28 mouse cellular contexts compared by ENCODE assay signal in genomic region chr17:27578487-27578886, GRCm38 (mm10). TPM values are rescaled to one million over a fixed set of nuclear protein-coding genes. Genes with fewer than 3 reads are reported as not detected.
DNase-seq lines count a peak whose midpoint lies in the region; ATAC-seq and TF ChIP-seq lines count a peak whose summit lies in the region.
"Had no signal": no experiment of that assay in that cellular context is flagged by ENCODE, and none has a peak within 500 bp of the region (broad histone marks: within the 10 kb centered on the region; RNA-seq: fewer than 3 reads in every experiment).

No protein-coding gene starts in this region.

- H3K4me3 ChIP-seq in forebrain, postnatal 0 days (ENCODE audit: low read depth, low read length): no peak overlapping the region
- no peak overlapping the region for H3K4me3 ChIP-seq in forebrain, embryonic 10.5 days
- H3K4me3 ChIP-seq in hindbrain, postnatal 0 days (ENCODE audit: low read length): no peak overlapping the region
- H3K4me3 ChIP-seq in hindbrain, embryonic 13.5 days: no peak overlapping the region
- H3K4me3 ChIP-seq in liver, adult 2 months (ENCODE audit: insufficient read depth, low read depth, low read length): no peak overlapping the region
- H3K4me3 ChIP-seq in liver, postnatal 0 days (ENCODE audit: low read depth, low read length): no peak overlapping the region
- H3K4me3 ChIP-seq: lung, embryonic 15.5 days; megakaryocyte, embryonic 14.5 days had no signal

- ATAC-seq in forebrain, postnatal 0 days: peak; percentile 42; the same call in 1 of the 2 replicates
- ATAC-seq in hindbrain, postnatal 0 days: peak; percentile 57; the same call in 1 of the 2 replicates
- no peak for ATAC-seq in hindbrain, embryonic 13.5 days (ENCODE audit: low FRiP score)
- no peak for ATAC-seq in liver, postnatal 0 days
- ATAC-seq: intestine, postnatal 0 days had no signal

- no peaks in the 10 kb centered on the region for H3K27me3 ChIP-seq in forebrain, postnatal 0 days (ENCODE audit: insufficient read depth, low read length)
- H3K27me3 ChIP-seq in forebrain, embryonic 10.5 days (ENCODE audit: poor library complexity, severe bottlenecking): no peaks in the 10 kb centered on the region
- H3K27me3 ChIP-seq in hindbrain, postnatal 0 days (ENCODE audit: insufficient read depth, low read length): no peaks in the 10 kb centered on the region
- H3K27me3 ChIP-seq in hindbrain, embryonic 13.5 days: no peaks in the 10 kb centered on the region
- H3K27me3 ChIP-seq in liver, adult 2 months (ENCODE audit: control insufficient read depth, insufficient read depth, low read length): no peaks in the 10 kb centered on the region
- H3K27me3 ChIP-seq in liver, postnatal 0 days (ENCODE audit: insufficient read depth, low read length): no peaks in the 10 kb centered on the region
- H3K27me3 ChIP-seq: lung, embryonic 15.5 days; megakaryocyte, embryonic 14.5 days had no signal

- H3K27ac ChIP-seq in forebrain, postnatal 0 days (ENCODE audit: low read depth, low read length): peak overlapping the region; percentile 6
- H3K27ac ChIP-seq in forebrain, embryonic 10.5 days: no peak overlapping the region
- H3K27ac ChIP-seq in hindbrain, postnatal 0 days: peak overlapping the region; percentile 69
- no peak overlapping the region for H3K27ac ChIP-seq in hindbrain, embryonic 13.5 days
- no peak overlapping the region for H3K27ac ChIP-seq in liver, adult 2 months (replicated peaks; ENCODE audit: insufficient read depth, low read depth, low read length)
- no peak overlapping the region for H3K27ac ChIP-seq in liver, postnatal 0 days (ENCODE audit: low read depth)
- H3K27ac ChIP-seq: kidney, postnatal 0 days; liver, embryonic 14.5 days; lung, embryonic 15.5 days had no signal

- no peak for DNase-seq in forebrain, postnatal 0 days
- no peak for DNase-seq in forebrain, embryonic 10.5 days (ENCODE audit: extremely low spot score, low spot score)
- peak; percentile 71 for DNase-seq in hindbrain, postnatal 0 days (ENCODE audit: low spot score)
- peak; percentile 81 for DNase-seq in liver, adult 2 months (ENCODE audit: extremely low read depth, low read depth, low spot score)
- DNase-seq in liver, postnatal 0 days: no peak
- no peak for DNase-seq in thymus, postnatal 36 days
- DNase-seq: adrenal gland, adult 2 months; cerebellum, adult 11-12 months; lung, postnatal 36 days; retina, postnatal 1 day; right cerebral cortex, postnatal 25 days; spleen, adult 18-20 months had no signal

- no peak overlapping the region for H3K9ac ChIP-seq in forebrain, postnatal 0 days
- no peak overlapping the region for H3K9ac ChIP-seq in hindbrain, postnatal 0 days (replicated peaks; ENCODE audit: low read length)
- no peak overlapping the region for H3K9ac ChIP-seq in hindbrain, embryonic 13.5 days
- no peak overlapping the region for H3K9ac ChIP-seq in liver, adult 2 months (ENCODE audit: low read depth, low read length)
- H3K9ac ChIP-seq in liver, postnatal 0 days (replicated peaks): no peak overlapping the region
- H3K9ac ChIP-seq: liver, embryonic 14.5 days; lung, embryonic 15.5 days had no signal

- no peak for TF ChIP-seq POLR2A in liver, adult 2 months (IDR thresholded peaks at IDR 0.05; ENCODE audit: extremely low read depth, insufficient read depth, low read length)

- TF ChIP-seq CTCF in forebrain, postnatal 0 days (IDR thresholded peaks at IDR 0.05; ENCODE audit: low read depth): no peak
- TF ChIP-seq CTCF in hindbrain, postnatal 0 days (IDR thresholded peaks at IDR 0.05; ENCODE audit: low read depth): no peak
- TF ChIP-seq CTCF in liver, adult 2 months (IDR thresholded peaks at IDR 0.05; ENCODE audit: low read depth, low read length): no peak
- no peak for TF ChIP-seq CTCF in liver, postnatal 0 days (IDR thresholded peaks at IDR 0.05; ENCODE audit: low read depth)

- H3K79me2 ChIP-seq in liver, adult 2 months (ENCODE audit: control insufficient read depth, insufficient read depth, low read length): no peaks in the 10 kb centered on the region

- 69% methylated on average over 10 of the region's 10 CpGs for WGBS in forebrain, postnatal 0 days
- WGBS in forebrain, embryonic 10.5 days: 94% methylated on average over 10 of the region's 10 CpGs
- WGBS in hindbrain, postnatal 0 days: 63% methylated on average over 10 of the region's 10 CpGs
- WGBS in hindbrain, embryonic 13.5 days: 93% methylated on average over 10 of the region's 10 CpGs
- 78% methylated on average over 10 of the region's 10 CpGs for WGBS in liver, adult 2 months
- WGBS in liver, postnatal 0 days (ENCODE audit: insufficient replicate concordance): 81% methylated on average over 10 of the region's 10 CpGs

- no peaks in the 10 kb centered on the region for H3K4me1 ChIP-seq in forebrain, postnatal 0 days (ENCODE audit: insufficient read depth)
- H3K4me1 ChIP-seq in forebrain, embryonic 10.5 days: no peaks in the 10 kb centered on the region
- H3K4me1 ChIP-seq in hindbrain, postnatal 0 days (ENCODE audit: insufficient read depth, low read length): peaks cover 9% of the 10 kb centered on the region
- H3K4me1 ChIP-seq in hindbrain, embryonic 13.5 days (replicated peaks): no peaks in the 10 kb centered on the region
- H3K4me1 ChIP-seq in liver, adult 2 months (ENCODE audit: control insufficient read depth, insufficient read depth, low read length): no peaks in the 10 kb centered on the region
- no peaks in the 10 kb centered on the region for H3K4me1 ChIP-seq in liver, postnatal 0 days (ENCODE audit: insufficient read depth)

- H3K4me2 ChIP-seq in forebrain, postnatal 0 days (ENCODE audit: low read depth): no peak overlapping the region
- no peak overlapping the region for H3K4me2 ChIP-seq in hindbrain, postnatal 0 days (ENCODE audit: low read depth, low read length)
- H3K4me2 ChIP-seq in hindbrain, embryonic 13.5 days: no peak overlapping the region
- H3K4me2 ChIP-seq in liver, postnatal 0 days (ENCODE audit: low read depth, low read length): no peak overlapping the region
- H3K4me2 ChIP-seq: lung, embryonic 15.5 days had no signal

- no peak for TF ChIP-seq EP300 in liver, postnatal 0 days (IDR thresholded peaks at IDR 0.05; ENCODE audit: low read depth)

- peaks cover 51% of the 10 kb centered on the region for H3K36me3 ChIP-seq in forebrain, postnatal 0 days (ENCODE audit: insufficient read depth)
- peaks cover 97% of the 10 kb centered on the region for H3K36me3 ChIP-seq in forebrain, embryonic 10.5 days (replicated peaks)
- H3K36me3 ChIP-seq in hindbrain, postnatal 0 days (ENCODE audit: insufficient read depth, low read length): peaks cover 28% of the 10 kb centered on the region; the same call in 1 of the 2 replicates
- H3K36me3 ChIP-seq in hindbrain, embryonic 13.5 days: peaks cover 89% of the 10 kb centered on the region
- peaks cover 9% of the 10 kb centered on the region; the same call in 1 of the 2 replicates for H3K36me3 ChIP-seq in liver, adult 2 months (ENCODE audit: control insufficient read depth, insufficient read depth, low read length)
- peaks cover 26% of the 10 kb centered on the region for H3K36me3 ChIP-seq in liver, postnatal 0 days (replicated peaks; ENCODE audit: insufficient read depth, low read length)

- H3K9me3 ChIP-seq in forebrain, postnatal 0 days (ENCODE audit: low read length): no peaks in the 10 kb centered on the region
- no peaks in the 10 kb centered on the region for H3K9me3 ChIP-seq in forebrain, embryonic 10.5 days
- H3K9me3 ChIP-seq in hindbrain, postnatal 0 days (ENCODE audit: low read length): no peaks in the 10 kb centered on the region
- no peaks in the 10 kb centered on the region for H3K9me3 ChIP-seq in hindbrain, embryonic 13.5 days
- no peaks in the 10 kb centered on the region for H3K9me3 ChIP-seq in liver, postnatal 0 days (ENCODE audit: low read length)
- H3K9me3 ChIP-seq: lung, embryonic 15.5 days; megakaryocyte, embryonic 14.5 days had no signal

RNA-seq across cellular contexts. Expression of gene AI413582, which starts 12.9 kb away (rescaled TPM):
- 35.0 and 70.3 TPM in 2 replicates for total RNA-seq in forebrain, postnatal 0 days (2014; rRNA removed)
- polyA plus RNA-seq in forebrain, postnatal 0 days (2015; fragmentation: Nextera tagmentation; extraction: Ambion mirVana): 85.2 and 92.8 TPM in 2 replicates
- 12.5 and 12.7 TPM in 2 replicates for polyA plus RNA-seq in forebrain, embryonic 10.5 days (2016; fragmentation: Nextera tagmentation; extraction: Ambion mirVana)
- total RNA-seq in hindbrain, postnatal 0 days (2014; rRNA removed): 50.2 and 59.6 TPM in 2 replicates
- polyA plus RNA-seq in hindbrain, postnatal 0 days (2015; fragmentation: Nextera tagmentation; extraction: Ambion mirVana): 92.7 and 95.3 TPM in 2 replicates
- 43.5 and 44.8 TPM in 2 replicates for polyA plus RNA-seq in hindbrain, embryonic 13.5 days (2015; fragmentation: Nextera tagmentation; extraction: Ambion mirVana)
- total RNA-seq in liver, adult 2 months (2014; rRNA removed): 4.5 and 4.9 TPM in 2 replicates
- polyA plus RNA-seq in liver, adult 2 months (2012; rRNA removed): 11.3 and 12.9 TPM in 2 replicates
- 15.0 and 16.7 TPM in 2 replicates for polyA plus RNA-seq in liver, postnatal 0 days (2015; fragmentation: Nextera tagmentation; extraction: Ambion mirVana)

RNA-seq across cellular contexts. Expression of gene Hmga1, which starts 22.2 kb away (rescaled TPM):
- total RNA-seq in forebrain, postnatal 0 days (2014; rRNA removed): 84.7 and 99.1 TPM in 2 replicates
- polyA plus RNA-seq in forebrain, postnatal 0 days (2015; fragmentation: Nextera tagmentation; extraction: Ambion mirVana): 122 and 123 TPM in 2 replicates
- 821 and 911 TPM in 2 replicates for polyA plus RNA-seq in forebrain, embryonic 10.5 days (2016; fragmentation: Nextera tagmentation; extraction: Ambion mirVana)
- total RNA-seq in hindbrain, postnatal 0 days (2014; rRNA removed): 142 and 170 TPM in 2 replicates
- 130 and 145 TPM in 2 replicates for polyA plus RNA-seq in hindbrain, postnatal 0 days (2015; fragmentation: Nextera tagmentation; extraction: Ambion mirVana)
- 113 and 126 TPM in 2 replicates for polyA plus RNA-seq in hindbrain, embryonic 13.5 days (2015; fragmentation: Nextera tagmentation; extraction: Ambion mirVana)
- 5.7 and 8.1 TPM in 2 replicates for total RNA-seq in liver, adult 2 months (2014; rRNA removed)
- 16.5 and 21.4 TPM in 2 replicates for polyA plus RNA-seq in liver, adult 2 months (2012; rRNA removed)
- 64.0 and 64.9 TPM in 2 replicates for polyA plus RNA-seq in liver, postnatal 0 days (2015; fragmentation: Nextera tagmentation; extraction: Ambion mirVana)

RNA-seq across cellular contexts. Expression of gene Nudt3, which starts 44.8 kb away (rescaled TPM):
- total RNA-seq in forebrain, postnatal 0 days (2014; rRNA removed): 324 and 329 TPM in 2 replicates
- polyA plus RNA-seq in forebrain, postnatal 0 days (2015; fragmentation: Nextera tagmentation; extraction: Ambion mirVana): 249 TPM in 2 replicates
- polyA plus RNA-seq in forebrain, embryonic 10.5 days (2016; fragmentation: Nextera tagmentation; extraction: Ambion mirVana): 81.9 and 91.7 TPM in 2 replicates
- 252 and 264 TPM in 2 replicates for total RNA-seq in hindbrain, postnatal 0 days (2014; rRNA removed)
- 210 and 220 TPM in 2 replicates for polyA plus RNA-seq in hindbrain, postnatal 0 days (2015; fragmentation: Nextera tagmentation; extraction: Ambion mirVana)
- 225 and 235 TPM in 2 replicates for polyA plus RNA-seq in hindbrain, embryonic 13.5 days (2015; fragmentation: Nextera tagmentation; extraction: Ambion mirVana)
- total RNA-seq in liver, adult 2 months (2014; rRNA removed): 19.5 and 21.1 TPM in 2 replicates
- 23.5 and 25.5 TPM in 2 replicates for polyA plus RNA-seq in liver, adult 2 months (2012; rRNA removed)
- polyA plus RNA-seq in liver, postnatal 0 days (2015; fragmentation: Nextera tagmentation; extraction: Ambion mirVana): 17.9 and 20.2 TPM in 2 replicates

RNA-seq across cellular contexts. Expression of gene RPS10-NUDT3, which starts 56.5 kb away (rescaled TPM):
- not detected in 2 replicates for total RNA-seq in forebrain, postnatal 0 days (2014; rRNA removed)
- not detected in 2 replicates for polyA plus RNA-seq in forebrain, postnatal 0 days (2015; fragmentation: Nextera tagmentation; extraction: Ambion mirVana)
- polyA plus RNA-seq in forebrain, embryonic 10.5 days (2016; fragmentation: Nextera tagmentation; extraction: Ambion mirVana): not detected in 2 replicates
- not detected in 2 replicates for total RNA-seq in hindbrain, postnatal 0 days (2014; rRNA removed)
- not detected in 2 replicates for polyA plus RNA-seq in hindbrain, postnatal 0 days (2015; fragmentation: Nextera tagmentation; extraction: Ambion mirVana)
- not detected in 2 replicates for polyA plus RNA-seq in hindbrain, embryonic 13.5 days (2015; fragmentation: Nextera tagmentation; extraction: Ambion mirVana)
- not detected in 2 replicates for total RNA-seq in liver, adult 2 months (2014; rRNA removed)
- polyA plus RNA-seq in liver, adult 2 months (2012; rRNA removed): not detected in 2 replicates
- polyA plus RNA-seq in liver, postnatal 0 days (2015; fragmentation: Nextera tagmentation; extraction: Ambion mirVana): not detected in 2 replicates
- total RNA-seq: adrenal gland, adult 2 months; adrenal gland, postnatal 4 days; common myeloid progenitor, adult 5-6 weeks; granulocyte monocyte progenitor cell, adult 5-6 weeks; MEL; monocyte, adult 5-6 weeks had no signal
- polyA plus RNA-seq: adrenal gland, adult 2 months; C2C12; forebrain, embryonic 11.5 days; heart, embryonic 14.5 days; intestine, postnatal 0 days; kidney, postnatal 0 days; liver, embryonic 14.5 days; lung, embryonic 15.5 days; neural tube, embryonic 11.5 days; thymus, postnatal 0 days had no signal

RNA-seq across cellular contexts. Expression of gene Grm4, which starts 57.3 kb away (rescaled TPM):
- total RNA-seq in forebrain, postnatal 0 days (2014; rRNA removed): 13.1 and 14.5 TPM in 2 replicates
- 3.2 and 5.5 TPM in 2 replicates for polyA plus RNA-seq in forebrain, postnatal 0 days (2015; fragmentation: Nextera tagmentation; extraction: Ambion mirVana)
- polyA plus RNA-seq in forebrain, embryonic 10.5 days (2016; fragmentation: Nextera tagmentation; extraction: Ambion mirVana): 0.61 and 0.73 TPM in 2 replicates
- total RNA-seq in hindbrain, postnatal 0 days (2014; rRNA removed): 34.3 and 38.8 TPM in 2 replicates
- polyA plus RNA-seq in hindbrain, postnatal 0 days (2015; fragmentation: Nextera tagmentation; extraction: Ambion mirVana): 8.7 and 10.1 TPM in 2 replicates
- 4.8 and 5.2 TPM in 2 replicates for polyA plus RNA-seq in hindbrain, embryonic 13.5 days (2015; fragmentation: Nextera tagmentation; extraction: Ambion mirVana)
- total RNA-seq in liver, adult 2 months (2014; rRNA removed): 0.07 TPM in 1 of 2 replicates, not detected in the other
- not detected in 2 replicates for polyA plus RNA-seq in liver, adult 2 months (2012; rRNA removed)
- polyA plus RNA-seq in liver, postnatal 0 days (2015; fragmentation: Nextera tagmentation; extraction: Ambion mirVana): not detected in 2 replicates
- total RNA-seq: granulocyte monocyte progenitor cell, adult 5-6 weeks; MEL; monocyte, adult 5-6 weeks had no signal
- polyA plus RNA-seq: C2C12; heart, embryonic 14.5 days had no signal

Comparison
In these comparisons a context has a peak if more than half of its experiments do, and no peak if none do; other contexts are left out.
1. ATAC-seq: peak in forebrain, postnatal 0 days (single experiment) and hindbrain, postnatal 0 days (single experiment); none in hindbrain, embryonic 13.5 days (single experiment) and liver, postnatal 0 days (single experiment).
2. DNase-seq: peak in hindbrain, postnatal 0 days (single experiment) and liver, adult 2 months (single experiment); none in forebrain, postnatal 0 days (single experiment), forebrain, embryonic 10.5 days (single experiment), liver, postnatal 0 days (single experiment) and thymus, postnatal 36 days (0 of 2).
3. H3K27ac ChIP-seq: peak in forebrain, postnatal 0 days (single experiment) and hindbrain, postnatal 0 days (single experiment); none in forebrain, embryonic 10.5 days (single experiment), hindbrain, embryonic 13.5 days (single experiment), liver, adult 2 months (single experiment) and liver, postnatal 0 days (single experiment).